Mouse (Mus musculus): ENCODE data around the gene Klhl31.

The Klhl31 gene

GRCm38 (mm10) chr9:77624171-77624570 is 12.1 kb upstream of the Klhl31 start:
- DNase-seq = no peak

GRCm38 (mm10) chr9:77628676-77629075 is 7.6 kb upstream of the Klhl31 start:
- no peak for DNase-seq

DNA sequence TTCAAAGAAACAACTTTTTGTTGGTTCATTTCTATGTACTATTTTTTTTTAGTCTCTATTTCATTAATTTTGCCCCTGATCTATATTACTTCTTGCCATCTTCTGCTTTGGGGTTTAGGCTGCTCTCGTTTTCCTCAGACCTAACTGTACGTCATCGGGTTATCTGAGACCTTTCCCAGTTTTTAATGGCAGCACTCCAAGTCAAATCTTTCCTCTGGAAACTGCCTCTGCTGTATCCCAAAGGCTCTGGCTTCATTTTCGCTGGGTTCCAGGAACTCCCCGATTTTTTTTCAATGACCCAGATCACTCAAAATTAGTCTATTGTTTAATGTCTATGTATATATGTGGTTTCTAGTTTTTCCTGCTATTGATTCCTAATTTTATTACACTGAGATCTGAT is 6.6 kb upstream of the Klhl31 start:
- no peak for DNase-seq

DNA sequence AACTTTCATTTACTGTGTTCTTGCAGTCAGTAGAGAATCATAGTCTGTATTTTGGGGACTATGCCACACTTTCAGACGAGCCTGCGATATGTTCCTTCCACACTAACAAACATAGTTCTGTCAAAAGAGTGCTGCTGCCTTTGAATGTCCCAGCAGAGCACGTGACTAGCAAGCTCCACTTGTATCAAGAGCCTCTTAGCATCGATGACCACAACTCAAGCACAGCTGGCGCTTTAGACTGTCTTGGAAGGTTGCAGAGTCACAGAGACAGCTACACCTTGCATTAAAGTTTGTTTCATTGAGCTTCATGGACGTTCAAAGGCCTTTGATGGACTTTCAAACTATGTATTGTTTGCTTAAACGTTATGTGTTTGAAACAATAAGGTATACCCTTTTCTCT is 5.5 kb upstream of the Klhl31 start:
- no peak for DNase-seq

- no peak for DNase-seq
Observed at GRCm38 (mm10) chr9:77632432-77632831, 3.9 kb upstream of the Klhl31 start.

DNA sequence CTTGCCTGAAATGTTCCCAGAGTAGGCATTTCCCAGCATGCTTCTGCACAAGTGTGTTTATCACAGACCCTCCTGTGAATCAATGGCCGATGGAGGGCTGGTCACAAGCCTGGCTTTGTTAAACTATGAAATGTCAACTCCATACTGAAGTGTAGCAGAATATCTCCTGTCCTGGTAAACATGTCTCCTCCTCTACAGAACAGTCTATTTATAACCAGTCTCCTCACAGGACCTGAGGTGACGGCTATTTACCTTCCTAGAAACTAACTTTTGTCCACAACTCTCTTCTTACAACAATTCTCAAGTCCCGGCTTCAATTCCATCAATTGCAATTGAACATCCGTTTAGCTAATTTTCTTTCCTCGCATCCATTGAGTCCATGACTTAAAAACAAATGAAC is 297 bp upstream of the Klhl31 start:
- no peak for DNase-seq

DNA sequence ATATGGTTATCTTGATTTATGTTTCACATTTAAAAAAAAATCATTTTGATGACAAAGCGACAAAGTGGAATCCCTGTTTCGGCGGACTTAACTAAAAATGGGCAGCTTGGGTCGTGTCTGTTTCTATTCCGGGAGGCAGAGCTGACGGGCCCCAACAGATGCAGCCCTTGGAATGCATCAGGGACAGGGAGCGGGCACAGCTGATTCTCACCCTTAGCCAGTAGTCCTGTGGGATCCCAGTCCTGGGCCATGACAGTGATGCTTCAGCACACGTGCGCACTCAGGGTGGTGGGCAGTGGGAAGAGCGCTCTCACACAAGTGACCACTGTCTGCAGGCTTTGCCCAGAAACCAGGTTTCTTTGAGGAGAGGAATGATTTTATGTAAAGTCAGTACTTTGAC is 1.1 kb downstream of the Klhl31 start:
- peak; percentile 25 for DNase-seq

- no peak for DNase-seq
Observed at GRCm38 (mm10) chr9:77645176-77645575, 8.9 kb downstream of the Klhl31 start.

- DNase-seq = no peak
Observed at GRCm38 (mm10) chr9:77651847-77652246, 15.5 kb downstream of the Klhl31 start.

DNA sequence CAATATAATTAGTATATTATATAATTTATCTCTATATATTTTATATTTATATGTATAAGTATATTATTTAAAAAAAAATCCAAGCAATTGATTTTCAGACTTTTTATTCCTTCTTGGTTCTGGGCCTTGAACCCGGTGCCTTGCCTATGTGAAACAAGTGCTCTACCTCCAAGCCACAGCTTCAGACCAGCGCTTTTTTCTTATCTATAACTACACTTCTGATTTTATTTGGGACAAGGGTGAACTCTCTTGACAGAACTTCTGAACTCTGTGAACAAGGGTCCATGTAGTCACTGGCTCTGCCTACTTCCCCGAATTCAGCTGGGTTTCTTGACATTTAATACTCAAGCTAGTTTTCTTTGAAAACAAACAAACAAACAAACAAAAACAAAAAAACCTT is 17.6 kb downstream of the Klhl31 start:
- DNase-seq = no peak

GRCm38 (mm10) chr9:77655181-77655934 is 19.1 kb downstream of the Klhl31 start:
- peak; percentile 76 for DNase-seq

GRCm38 (mm10) chr9:77655935-77656288 is 19.6 kb downstream of the Klhl31 start:
- DNase-seq = peak; percentile 90

DNA sequence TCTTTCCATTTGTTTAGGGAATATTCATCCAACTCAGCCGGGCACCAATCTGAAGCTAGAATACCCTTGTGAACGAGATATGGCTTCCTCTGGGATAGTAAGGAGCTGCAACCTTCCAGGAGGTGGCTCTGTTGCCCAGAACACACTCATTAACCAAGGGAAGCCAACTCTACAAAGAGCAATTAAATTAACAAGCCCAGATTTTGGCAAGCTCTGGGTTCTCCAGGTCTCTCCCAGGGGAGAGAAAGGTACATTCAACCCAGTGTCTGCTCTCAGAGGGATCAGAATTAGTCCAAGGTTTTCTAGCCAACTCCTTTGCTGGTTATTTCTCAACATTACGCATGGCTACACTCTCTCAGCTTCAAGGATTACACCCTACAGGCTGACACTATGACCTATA is 26.6 kb downstream of the Klhl31 start:
- DNase-seq = no peak

DNA sequence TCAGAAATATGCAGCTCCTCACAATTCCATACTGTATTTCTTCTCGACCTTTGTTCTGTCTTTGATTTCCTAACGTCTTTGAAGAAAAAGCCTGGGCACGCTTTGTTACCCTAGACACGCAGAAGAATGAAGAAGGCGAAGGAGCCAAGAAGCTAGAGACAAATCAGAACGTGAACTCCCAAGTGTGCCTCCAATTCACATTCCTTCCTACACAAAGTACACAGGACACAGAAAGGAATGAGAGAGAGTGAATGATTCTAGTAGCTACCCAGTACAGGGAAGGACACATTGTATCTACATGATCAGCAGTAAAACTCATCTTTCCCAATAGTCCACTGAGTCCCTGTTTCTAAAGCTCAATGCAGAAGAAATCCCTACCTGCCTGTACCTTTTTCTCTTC is 33.8 kb downstream of the Klhl31 start:
- DNase-seq = no peak

DNA sequence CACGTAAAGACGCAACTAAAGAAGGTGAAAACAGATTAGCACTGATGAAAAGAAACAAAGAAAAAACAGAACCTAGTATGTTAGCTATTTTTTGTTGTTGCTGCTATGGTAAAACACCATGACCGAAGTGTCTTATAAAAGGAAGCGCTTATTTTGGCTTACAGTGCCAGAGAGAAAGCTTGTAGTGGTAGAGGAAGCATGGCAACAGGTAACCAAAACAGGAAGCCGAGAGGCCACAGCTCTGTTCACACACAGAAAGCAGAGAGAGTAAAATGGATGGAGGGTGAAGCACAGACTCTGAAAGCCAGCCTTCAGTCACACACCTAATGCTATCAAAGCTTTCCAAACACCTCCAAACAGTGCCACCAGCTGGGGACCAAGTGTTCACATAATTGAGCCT is 34.7 kb downstream of the Klhl31 start:
- DNase-seq = no peak

- DNase-seq = no peak
Observed at GRCm38 (mm10) chr9:77673218-77673617, 36.9 kb downstream of the Klhl31 start.

DNA sequence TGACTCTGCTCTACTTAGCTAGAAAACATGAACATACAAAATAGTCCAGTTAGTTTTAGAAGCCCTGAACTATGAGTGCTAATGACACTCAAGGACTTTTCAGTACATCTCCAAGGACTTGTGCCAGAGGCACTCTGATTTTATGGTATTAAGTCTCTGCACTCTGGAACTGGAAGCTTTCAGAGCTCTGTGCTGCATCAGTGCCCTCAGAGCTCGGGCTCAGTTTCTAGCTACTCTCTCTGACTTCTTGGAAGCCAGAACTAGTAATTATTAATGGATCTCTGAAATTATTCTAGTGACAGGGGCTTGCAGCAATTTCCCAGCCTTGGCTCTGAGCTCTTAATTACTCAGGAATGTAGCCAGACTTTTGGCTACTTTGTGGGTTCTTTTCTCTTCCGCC is 37.7 kb downstream of the Klhl31 start:
- DNase-seq = no peak

GRCm38 (mm10) chr9:77684938-77685337 is 48.6 kb downstream of the Klhl31 start:
- DNase-seq = no peak

DNA sequence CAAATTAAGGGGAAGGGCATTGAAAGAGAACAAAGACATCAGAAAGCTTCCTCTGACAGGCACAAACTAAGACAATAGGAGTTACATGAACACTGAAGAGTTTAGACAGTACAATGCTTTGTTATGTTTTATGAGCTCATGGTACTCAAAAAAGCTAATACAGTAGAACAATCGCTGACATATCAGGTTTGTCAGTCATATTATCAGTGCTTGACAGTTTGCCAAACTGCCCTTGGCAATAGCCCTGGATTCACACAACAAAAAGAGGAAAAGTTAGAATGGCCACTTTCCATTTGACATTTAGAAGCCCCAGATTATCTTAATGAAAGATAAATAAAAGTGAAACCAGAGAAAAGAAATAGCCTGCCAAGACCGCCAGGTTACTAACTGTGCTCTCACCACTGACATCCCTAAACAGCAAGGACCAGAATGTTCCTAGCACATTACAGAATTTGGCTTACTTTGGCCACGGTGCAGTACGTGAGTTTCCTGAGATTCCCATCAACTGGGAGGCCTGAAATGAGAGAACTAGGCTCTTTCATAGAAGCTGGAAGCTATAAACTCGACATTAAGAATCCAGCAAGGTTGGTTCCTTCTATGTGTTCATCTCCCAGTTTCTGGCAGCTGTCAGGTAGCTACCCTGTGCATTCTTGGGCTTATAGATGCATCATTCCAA is 49.7 kb downstream of the Klhl31 start:
- DNase-seq = no peak

GRCm38 (mm10) chr9:77692707-77693106 is 56.4 kb downstream of the Klhl31 start:
- DNase-seq = no peak

- no peak for DNase-seq
Observed at GRCm38 (mm10) chr9:77693405-77693804, 57.1 kb downstream of the Klhl31 start.

DNA sequence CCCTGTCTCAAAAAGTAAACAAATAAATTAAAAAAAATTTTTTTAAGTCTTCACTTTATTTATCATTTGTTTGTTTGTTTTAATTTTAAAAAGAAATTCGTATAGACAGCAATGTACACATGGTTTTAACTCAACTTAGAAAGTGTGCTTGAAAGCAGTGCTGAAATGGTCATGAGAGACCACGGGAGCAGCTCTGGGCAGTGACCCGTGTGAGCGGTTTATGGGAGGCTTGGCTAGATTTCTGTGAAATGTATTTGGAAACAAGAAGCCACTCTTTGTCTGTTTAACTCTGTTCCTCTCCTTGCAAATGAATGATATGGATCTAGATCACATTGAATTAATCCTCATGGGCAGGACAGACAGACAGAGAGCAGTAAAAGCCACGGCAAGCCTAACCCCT is 59.3 kb downstream of the Klhl31 start:
- DNase-seq = no peak

GRCm38 (mm10) chr9:77703476-77703875 is 67.2 kb downstream of the Klhl31 start:
- no peak for DNase-seq

- no peak for DNase-seq
Observed at GRCm38 (mm10) chr9:77704108-77704507, 67.8 kb downstream of the Klhl31 start.

DNA sequence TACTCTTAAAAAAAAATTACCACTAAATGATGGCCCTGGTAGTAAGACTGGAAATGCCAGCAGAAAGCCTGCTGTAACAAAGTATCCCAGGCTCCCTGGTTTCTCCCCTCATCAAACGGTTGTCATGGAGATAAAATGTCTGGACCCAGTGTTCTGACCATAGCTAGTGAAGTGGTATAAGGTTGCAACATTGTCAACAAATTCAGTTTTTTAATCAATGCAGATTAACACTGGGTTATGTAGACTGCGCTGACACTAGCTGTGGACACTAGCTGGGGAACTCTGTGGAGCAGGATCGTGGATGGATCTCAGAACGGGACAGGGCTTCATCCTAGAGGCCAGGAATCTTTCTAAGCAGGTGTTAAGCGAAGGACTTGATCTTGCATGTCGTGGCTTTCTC is 70.2 kb downstream of the Klhl31 start:
- DNase-seq = no peak

All from embryo, embryonic 11 days (tissue).